16 mouse cellular contexts compared by ENCODE assay signal in the genomic region with DNA sequence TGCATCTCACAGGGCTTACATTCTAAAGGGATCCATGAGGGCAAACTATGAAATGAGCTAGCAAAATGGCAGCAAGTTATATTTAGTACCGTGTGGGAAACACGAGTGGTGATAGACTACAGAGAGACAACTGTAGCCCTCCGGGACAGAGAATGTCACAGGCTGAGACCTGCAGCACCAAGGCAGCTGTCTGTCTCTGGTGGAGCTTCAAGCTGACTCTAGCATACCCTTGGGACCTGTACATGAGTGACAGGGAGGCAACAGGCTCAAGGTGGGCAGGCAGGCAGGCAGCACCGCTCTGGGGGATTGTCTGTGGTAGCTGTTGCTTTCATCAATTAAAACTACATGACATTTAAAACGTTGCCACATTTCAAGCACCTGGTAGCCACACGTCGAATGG. TPM values are rescaled to one million over a fixed set of nuclear protein-coding genes. Genes with fewer than 3 reads are reported as not detected.
DNase-seq lines count a peak whose midpoint lies in the region; TF ChIP-seq lines count a peak whose summit lies in the region.
"Had no signal": no experiment of that assay in that cellular context is flagged by ENCODE, and none has a peak within 500 bp of the region (broad histone marks: within the 10 kb centered on the region; RNA-seq: fewer than 3 reads in every experiment).

No protein-coding gene starts in this region.

- no peak for TF ChIP-seq POLR2A in myocyte (IDR thresholded peaks at IDR 0.05; ENCODE audit: insufficient read length, low read depth)

- no peaks in the 10 kb centered on the region for H3K27me3 ChIP-seq in myocyte (ENCODE audit: control insufficient read depth, insufficient read depth, insufficient read length)

- H3K79me2 ChIP-seq in myocyte (ENCODE audit: control insufficient read depth, insufficient read depth): peaks cover 4% of the 10 kb centered on the region

- no peak for DNase-seq in thymus, postnatal 10 days (ENCODE audit: low spot score in 2 of 2)
- DNase-seq: adrenal gland, adult 2 months; adrenal gland, adult 8-10 months; adrenal gland, postnatal 10 days; adrenal gland, postnatal 14 days; adrenal gland, postnatal 25 days; adrenal gland, postnatal 36 days; B cell, adult 2 months; cerebellum, adult 11 months; cerebellum, adult 11-12 months; cerebellum, adult 18-20 months; cerebellum, adult 2 months had no signal

- H3K4me2 ChIP-seq in myocyte (ENCODE audit: low read depth): no peak overlapping the region

- H3K4me3 ChIP-seq in myocyte: no peak overlapping the region

- H3K36me3 ChIP-seq in myocyte (ENCODE audit: control insufficient read depth, insufficient read depth): no peaks in the 10 kb centered on the region
- H3K36me3 ChIP-seq: G1E had no signal

- no peak overlapping the region for H3ac ChIP-seq in myocyte (ENCODE audit: control insufficient read depth, insufficient read length)

TF ChIP-seq in myocyte, 11 proteins besides CTCF, POLR2A, EP300 and RAD21:
- TF ChIP-seq MYOG (IDR thresholded peaks at IDR 0.05; ENCODE audit: control insufficient read depth in 1 of 3, insufficient read depth in 1 of 3, insufficient read length in 2 of 3, low read depth in 2 of 3): peak in 2 of 3 experiments; percentile 22 to 63
- TF ChIP-seq CEBPB (IDR thresholded peaks at IDR 0.05; ENCODE audit: insufficient read depth, poor library complexity, severe bottlenecking): no peak
- peak in 2 of 3 experiments; percentile 30 to 62 for TF ChIP-seq MYOD1 (IDR thresholded peaks at IDR 0.05; ENCODE audit: control insufficient read depth in 1 of 3, insufficient read length in 2 of 3, low read depth in 2 of 3)

RNA-seq across cellular contexts. Expression of a gene that starts 4.2 kb away (rescaled TPM):
- polyA plus RNA-seq in myocyte (2012; fragmentation: generic; extraction: Trizol): 74.8 TPM
- polyA plus RNA-seq: activated CD4-positive, CD25-positive, alpha-beta regulatory T cell, adult 4 months; adrenal gland, adult 2 months; CD4-positive, CD25-positive, alpha-beta regulatory T cell, adult 4 months; G1E had no signal
